Mouse (Mus musculus) embryonic facial prominence, embryonic 11.5 days (tissue): ENCODE measurements at regions not wholly inside any gene's neighbourhood (a gene's known extent, or its start where the extent isn't known, plus 50 kb on each side); places are given as distances from the start of the nearest gene placed in this dataset.
"Not testable (repeated sequence)": the region's sequence is repeated elsewhere in the genome, so short reads cannot be mapped to it uniquely, and the experiment has no call there.

Experiments used
- ATAC-seq: fragments of 200-750 bp; cut with Nextera tagmentation; replicated peaks from 2 replicates; pipeline ENCODE4 v1.8.0; 2017; ENCODE audit warnings: low read depth; ENCODE audit not compliant: insufficient number of reproducible peaks, low FRiP score, low TSS enrichment
- DNase-seq: peaks from one replicate; pipeline ENCODE4 v3.0.0-alpha.2; 2015; ENCODE audit warnings: low spot score
- H3K27ac ChIP-seq: fragments of 300-500 bp; sonication (generic); replicated peaks from 2 replicates; pipeline ENCODE4 v1.5.1; 2014; ENCODE audit warnings: mild to moderate bottlenecking, low read depth, low read length, control low read depth
- H3K27me3 ChIP-seq: fragments of 300-500 bp; sonication (generic); 2 replicates; pipeline ENCODE4 v1.6.1; 2014; ENCODE audit warnings: mild to moderate bottlenecking, low read length, moderate library complexity, mixed read lengths; ENCODE audit not compliant: control insufficient read depth, insufficient read depth
- H3K36me3 ChIP-seq: fragments of 300-500 bp; sonication (generic); replicated peaks from 2 replicates; pipeline ENCODE4 v1.6.1; 2014; ENCODE audit warnings: low read depth, mild to moderate bottlenecking, low read length, moderate library complexity, mixed read lengths; ENCODE audit not compliant: control insufficient read depth, insufficient read depth
- H3K4me1 ChIP-seq: fragments of 300-500 bp; sonication (generic); 2 replicates; pipeline ENCODE4 v1.6.1; 2014; ENCODE audit warnings: low read length, mixed read lengths; ENCODE audit not compliant: control insufficient read depth, insufficient read depth
- H3K4me2 ChIP-seq: fragments of 300-500 bp; sonication (generic); 2 replicates; pipeline ENCODE4 v1.6.1; 2014; ENCODE audit warnings: low read depth, mild to moderate bottlenecking, control low read depth, low read length, moderate library complexity
- H3K4me3 ChIP-seq: fragments of 300-500 bp; sonication (generic); 2 replicates; pipeline ENCODE4 v1.5.1; 2014; ENCODE audit warnings: low read depth, low read length, control low read depth
- H3K9ac ChIP-seq: fragments of 300-500 bp; sonication (generic); replicated peaks from 2 replicates; pipeline ENCODE4 v1.6.1; 2014; ENCODE audit warnings: mild to moderate bottlenecking, control low read depth, low read length
- H3K9me3 ChIP-seq: fragments of 300-500 bp; sonication (generic); replicated peaks from 2 replicates; pipeline ENCODE4 v1.6.1; 2016; ENCODE audit warnings: mild to moderate bottlenecking, low read length, inconsistent platforms, mixed read lengths; ENCODE audit not compliant: control insufficient read depth
- WGBS: fragments of 180-500 bp; shearing (Covaris S2); extraction: QIAGEN DNeasy Blood & Tissue Kit; methylation state at CpG from one replicate; pipeline ENCODE4 v1.1.7; 2014; 5-methylcytosine and 5-hydroxymethylcytosine counted together

GRCm38 (mm10) chr3:53737161-53737560, 80.0 kb upstream of the Frem2 start:
- DNase-seq (no peak), ATAC-seq (no peak)
- 78% methylated on average over 4 of the region's 4 CpGs for WGBS
- H3K4me1 ChIP-seq, result no peaks in the 10 kb centered on the region
- H3K9me3 ChIP-seq, result no peaks in the 10 kb centered on the region
- H3K4me2 ChIP-seq, result no peak overlapping the region
- no peaks in the 10 kb centered on the region for H3K27me3 ChIP-seq
- H3K27ac ChIP-seq, result no peak overlapping the region
- no peaks in the 10 kb centered on the region for H3K36me3 ChIP-seq
- no peak overlapping the region for H3K9ac ChIP-seq
- H3K4me3 ChIP-seq, result no peak overlapping the region

GRCm38 (mm10) chr3:53735607-53736006, 78.5 kb upstream of the Frem2 start:
- not testable (repeated sequence) for H3K9ac ChIP-seq, H3K36me3 ChIP-seq, ATAC-seq, H3K27ac ChIP-seq, H3K4me3 ChIP-seq, H3K4me2 ChIP-seq, H3K27me3 ChIP-seq, H3K9me3 ChIP-seq, DNase-seq, H3K4me1 ChIP-seq
- WGBS, result 91% methylated on average over 3 of the region's 3 CpGs

- Histone ChIP-seq H3K9ac (no peak overlapping the region), H3K36me3 (no peaks in the 10 kb centered on the region), H3K4me3 (no peak overlapping the region), H3K27ac (no peak overlapping the region), H3K9me3 (no peaks in the 10 kb centered on the region), H3K27me3 (no peaks in the 10 kb centered on the region), H3K4me2 (no peak overlapping the region), H3K4me1 (no peaks in the 10 kb centered on the region)
- DNase-seq (peak; percentile 77), ATAC-seq (no peak)
- WGBS, result 38% methylated on average over 5 of the region's 5 CpGs
These were observed 78.0 kb upstream of the Frem2 start for GRCm38 (mm10) chr3:53735147-53735546.

- 41% methylated on average over 7 of the region's 7 CpGs for WGBS
- Histone ChIP-seq H3K27me3 (no peaks in the 10 kb centered on the region), H3K4me3 (no peak overlapping the region), H3K9ac (no peak overlapping the region), H3K9me3 (no peaks in the 10 kb centered on the region), H3K36me3 (no peaks in the 10 kb centered on the region), H3K4me2 (no peak overlapping the region), H3K27ac (no peak overlapping the region), H3K4me1 (no peaks in the 10 kb centered on the region)
- DNase-seq (peak; percentile 15), ATAC-seq (no peak; the same call in 1 of the 2 replicates)
These were observed 73.3 kb upstream of the Frem2 start for GRCm38 (mm10) chr3:53730440-53730839.

- no peaks in the 10 kb centered on the region for H3K27me3 ChIP-seq
- H3K9me3 ChIP-seq, result no peaks in the 10 kb centered on the region
- no peaks in the 10 kb centered on the region for H3K4me1 ChIP-seq
- H3K36me3 ChIP-seq, result no peaks in the 10 kb centered on the region
- WGBS, result 30% methylated on average over 5 of the region's 5 CpGs
- ATAC-seq (no peak), DNase-seq (peak; percentile 74)
- H3K27ac ChIP-seq, result no peak overlapping the region
- no peak overlapping the region for H3K9ac ChIP-seq
- H3K4me3 ChIP-seq, result no peak overlapping the region
- H3K4me2 ChIP-seq, result no peak overlapping the region
These were observed 72.7 kb upstream of the Frem2 start for GRCm38 (mm10) chr3:53729810-53730209.

- H3K9ac ChIP-seq, result no peak overlapping the region
- H3K4me3 ChIP-seq, result no peak overlapping the region
- DNase-seq (no peak), ATAC-seq (no peak)
- H3K27ac ChIP-seq, result no peak overlapping the region
- H3K4me1 ChIP-seq, result no peaks in the 10 kb centered on the region
- no peak overlapping the region for H3K4me2 ChIP-seq
- H3K9me3 ChIP-seq, result no peaks in the 10 kb centered on the region
- WGBS, result 95% methylated on average over 10 of the region's 10 CpGs
- H3K27me3 ChIP-seq, result no peaks in the 10 kb centered on the region
- H3K36me3 ChIP-seq, result no peaks in the 10 kb centered on the region
These were observed 72.0 kb upstream of the Frem2 start for GRCm38 (mm10) chr3:53729131-53729530.

- H3K9ac ChIP-seq, result no peak overlapping the region
- H3K9me3 ChIP-seq, result no peaks in the 10 kb centered on the region
- ATAC-seq, result no peak
- H3K27me3 ChIP-seq, result no peaks in the 10 kb centered on the region
- 80% methylated on average over 1 of the region's 1 CpGs for WGBS
- H3K27ac ChIP-seq, result no peak overlapping the region
- H3K4me3 ChIP-seq, result no peak overlapping the region
- no peaks in the 10 kb centered on the region for H3K4me1 ChIP-seq
- no peaks in the 10 kb centered on the region for H3K36me3 ChIP-seq
- DNase-seq, result no peak
- H3K4me2 ChIP-seq, result no peak overlapping the region
These were observed 70.6 kb upstream of the Frem2 start for GRCm38 (mm10) chr3:53727737-53728136.

GRCm38 (mm10) chr3:53707101-53707500, 49.9 kb upstream of the Frem2 start:
- 76% methylated on average over 3 of the region's 3 CpGs for WGBS

More at GRCm38 (mm10) chr3:53707101-53707500, 49.9 kb upstream of the Frem2 start:
- no peak for ATAC-seq
- H3K36me3 ChIP-seq, result no peaks in the 10 kb centered on the region
- no peaks in the 10 kb centered on the region for H3K9me3 ChIP-seq
- no peaks in the 10 kb centered on the region for H3K27me3 ChIP-seq
- H3K27ac ChIP-seq, result no peak overlapping the region
- no peak for DNase-seq
- no peak overlapping the region for H3K4me3 ChIP-seq
- no peak overlapping the region for H3K4me2 ChIP-seq
- no peaks in the 10 kb centered on the region for H3K4me1 ChIP-seq
- no peak overlapping the region for H3K9ac ChIP-seq
